Mouse (Mus musculus) neural tube, embryonic 13.5 days (tissue): ENCODE measurements at regions not wholly inside any gene's neighbourhood (a gene's known extent, or its start where the extent isn't known, plus 50 kb on each side); places are given as distances from the start of the nearest gene placed in this dataset.

Experiments used
- ATAC-seq: fragments of 200-750 bp; cut with Nextera tagmentation; 2 replicates; pipeline ENCODE4 v1.8.0; 2017; ENCODE audit warnings: low read depth, mild to moderate bottlenecking, moderate TSS enrichment, moderate library complexity
- H3K27ac ChIP-seq: fragments of 300-500 bp; sonication (generic); replicated peaks from 2 replicates; pipeline ENCODE4 v1.5.1; 2015; ENCODE audit warnings: moderate library complexity, mild to moderate bottlenecking, inconsistent platforms
- H3K27me3 ChIP-seq: fragments of 300-500 bp; sonication (generic); 2 replicates; pipeline ENCODE4 v1.6.1; 2015; ENCODE audit warnings: mild to moderate bottlenecking, inconsistent platforms
- H3K36me3 ChIP-seq: fragments of 300-500 bp; sonication (generic); 2 replicates; pipeline ENCODE4 v1.6.1; 2015; ENCODE audit warnings: mild to moderate bottlenecking, inconsistent platforms
- H3K4me1 ChIP-seq: fragments of 300-500 bp; sonication (generic); replicated peaks from 2 replicates; pipeline ENCODE4 v1.6.1; 2015; ENCODE audit warnings: inconsistent platforms
- H3K4me2 ChIP-seq: fragments of 300-500 bp; sonication (generic); 2 replicates; pipeline ENCODE4 v1.6.1; 2015; ENCODE audit warnings: inconsistent platforms, mild to moderate bottlenecking, moderate library complexity
- H3K4me3 ChIP-seq: fragments of 300-500 bp; sonication (generic); 2 replicates; pipeline ENCODE4 v1.5.1; 2015; ENCODE audit warnings: mild to moderate bottlenecking, inconsistent platforms
- H3K9ac ChIP-seq: fragments of 300-500 bp; sonication (generic); 2 replicates; pipeline ENCODE4 v1.6.1; 2015; ENCODE audit warnings: moderate library complexity, mild to moderate bottlenecking, inconsistent platforms
- H3K9me3 ChIP-seq: fragments of 300-500 bp; sonication (generic); 2 replicates; pipeline ENCODE4 v1.6.1; 2016; ENCODE audit warnings: inconsistent platforms
- WGBS: fragments of 180-500 bp; shearing (Covaris S2); methylation state at CpG from one replicate; pipeline ENCODE4 v1.1.7; 2015; 5-methylcytosine and 5-hydroxymethylcytosine counted together

DNA sequence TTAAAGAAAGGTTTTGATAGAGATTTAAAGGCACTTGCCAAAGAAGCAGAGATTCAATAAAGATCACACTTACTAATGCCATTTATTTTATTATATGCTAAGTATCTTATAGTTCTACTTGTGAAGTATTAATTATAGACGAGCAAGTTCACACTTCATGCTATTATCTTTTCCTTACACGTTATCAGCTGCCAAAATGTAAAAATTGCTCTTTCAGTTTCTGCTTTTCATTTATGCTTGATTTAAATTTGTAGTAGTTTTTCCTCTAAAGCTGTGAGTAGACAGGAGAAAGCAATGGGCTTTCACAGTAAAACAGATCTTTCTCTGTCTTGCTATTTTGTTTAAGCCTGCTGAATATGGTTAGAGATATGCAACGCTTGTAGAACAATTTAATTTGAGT lies 125.9 kb upstream of the Cdkn2b start:
- no peak overlapping the region for H3K9ac ChIP-seq
- H3K4me1 ChIP-seq: no peaks in the 10 kb centered on the region
- no peak overlapping the region for H3K4me2 ChIP-seq
- H3K9me3 ChIP-seq: no peaks in the 10 kb centered on the region
- no peak overlapping the region for H3K4me3 ChIP-seq
- no peak overlapping the region for H3K27ac ChIP-seq
- no peaks in the 10 kb centered on the region for H3K36me3 ChIP-seq
- no peak for ATAC-seq
- no peaks in the 10 kb centered on the region for H3K27me3 ChIP-seq
- WGBS: 96% methylated on average over 3 of the region's 3 CpGs

DNA sequence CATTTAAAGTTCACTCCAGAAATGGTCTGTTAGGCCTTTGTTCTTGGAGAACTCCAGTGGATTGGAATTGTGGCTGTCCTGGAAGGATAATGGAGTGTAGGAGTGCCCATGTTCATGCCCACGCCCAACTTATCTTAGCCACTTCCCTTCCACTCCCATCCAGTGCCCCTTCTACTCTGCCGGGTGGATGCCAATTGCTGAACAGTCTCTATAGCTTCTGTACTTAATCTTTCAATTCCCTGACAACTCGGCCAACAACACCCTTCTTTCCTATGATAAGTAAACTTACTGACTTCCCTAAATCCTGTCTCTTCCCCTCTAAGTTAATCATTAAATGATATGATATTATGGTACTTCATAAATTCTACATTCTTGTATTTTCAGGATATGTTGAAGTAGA lies 123.3 kb upstream of the Cdkn2b start:
- Histone ChIP-seq H3K9me3 (no peaks in the 10 kb centered on the region), H3K4me2 (no peak overlapping the region), H3K27ac (no peak overlapping the region), H3K27me3 (no peaks in the 10 kb centered on the region), H3K4me3 (no peak overlapping the region), H3K36me3 (no peaks in the 10 kb centered on the region), H3K9ac (no peak overlapping the region), H3K4me1 (no peaks in the 10 kb centered on the region)
- no peak for ATAC-seq
- 82% methylated on average over 3 of the region's 3 CpGs for WGBS

DNA sequence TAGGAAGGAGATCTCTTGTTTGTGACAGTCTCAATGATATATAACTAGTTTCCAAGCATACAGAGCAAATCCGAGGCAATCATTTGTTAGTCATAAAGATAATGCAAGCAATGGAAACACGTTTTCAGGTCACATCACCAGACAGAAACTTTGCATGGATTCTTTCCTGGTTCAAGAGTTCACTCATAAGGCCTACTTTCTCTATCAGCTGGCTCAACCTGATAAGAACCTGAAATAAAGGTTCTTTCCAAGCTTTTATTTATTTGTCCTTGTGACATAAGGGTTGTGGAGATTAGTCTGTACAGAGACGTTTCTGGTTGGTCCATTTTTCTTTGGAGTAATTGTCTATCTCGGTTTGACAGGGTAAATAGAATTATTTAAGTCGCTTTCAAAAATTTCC lies 122.7 kb upstream of the Cdkn2b start:
- Histone ChIP-seq H3K9me3 (no peaks in the 10 kb centered on the region), H3K4me1 (no peaks in the 10 kb centered on the region), H3K27me3 (no peaks in the 10 kb centered on the region), H3K36me3 (no peaks in the 10 kb centered on the region), H3K4me3 (no peak overlapping the region), H3K27ac (no peak overlapping the region), H3K4me2 (no peak overlapping the region), H3K9ac (no peak overlapping the region)
- WGBS: 72% methylated on average over 5 of the region's 5 CpGs
- no peak for ATAC-seq

DNA sequence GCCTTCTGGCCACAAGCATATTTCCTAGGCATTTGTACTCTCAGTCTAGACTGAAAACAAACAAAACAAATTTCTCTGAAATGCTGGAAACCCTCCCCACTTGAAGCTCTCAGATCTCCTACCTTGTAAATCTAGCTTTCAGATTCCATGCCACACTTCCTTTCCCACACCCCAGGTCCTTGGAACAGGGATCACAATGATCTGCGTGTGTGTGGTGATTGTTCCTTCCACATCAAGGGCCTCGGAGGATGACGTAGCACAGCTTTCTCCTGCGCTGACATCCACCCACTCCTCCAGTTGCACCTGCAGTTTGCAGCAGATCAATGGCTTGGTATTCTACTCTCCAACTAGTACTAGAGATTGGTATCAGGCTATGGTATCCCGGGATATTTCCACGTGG lies 120.7 kb upstream of the Cdkn2b start:
- 78% methylated on average over 6 of the region's 6 CpGs for WGBS
- H3K9me3 ChIP-seq: no peaks in the 10 kb centered on the region
- no peak overlapping the region for H3K4me2 ChIP-seq
- H3K4me3 ChIP-seq: no peak overlapping the region
- no peak overlapping the region for H3K9ac ChIP-seq
- H3K4me1 ChIP-seq: no peaks in the 10 kb centered on the region
- no peaks in the 10 kb centered on the region for H3K36me3 ChIP-seq
- ATAC-seq: no peak
- no peaks in the 10 kb centered on the region for H3K27me3 ChIP-seq
- H3K27ac ChIP-seq: no peak overlapping the region

DNA sequence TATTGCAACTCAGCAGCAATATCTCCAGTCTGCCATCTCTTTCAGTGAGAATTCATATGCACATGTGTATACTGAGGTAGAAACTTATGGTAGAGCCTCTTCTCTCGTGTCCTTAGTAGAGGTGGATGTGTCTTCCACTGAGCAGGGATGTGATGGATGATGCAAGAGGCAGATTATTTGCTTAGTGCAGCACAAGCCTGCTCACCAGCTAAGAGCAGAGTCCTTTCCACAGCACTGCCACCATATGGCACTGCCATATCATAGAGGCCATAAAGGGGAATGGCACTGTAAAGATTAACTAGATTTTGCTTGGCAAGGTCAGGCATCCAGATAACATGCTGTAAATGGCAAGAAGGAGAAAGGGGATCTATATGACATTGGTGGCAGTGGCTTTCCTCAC lies 117.6 kb upstream of the Cdkn2b start:
- Histone ChIP-seq H3K4me3 (no peak overlapping the region), H3K4me1 (no peaks in the 10 kb centered on the region), H3K9me3 (no peaks in the 10 kb centered on the region), H3K27me3 (no peaks in the 10 kb centered on the region), H3K36me3 (no peaks in the 10 kb centered on the region), H3K27ac (no peak overlapping the region), H3K9ac (no peak overlapping the region), H3K4me2 (no peak overlapping the region)
- 85% methylated on average over 1 of the region's 1 CpGs for WGBS
- no peak for ATAC-seq

DNA sequence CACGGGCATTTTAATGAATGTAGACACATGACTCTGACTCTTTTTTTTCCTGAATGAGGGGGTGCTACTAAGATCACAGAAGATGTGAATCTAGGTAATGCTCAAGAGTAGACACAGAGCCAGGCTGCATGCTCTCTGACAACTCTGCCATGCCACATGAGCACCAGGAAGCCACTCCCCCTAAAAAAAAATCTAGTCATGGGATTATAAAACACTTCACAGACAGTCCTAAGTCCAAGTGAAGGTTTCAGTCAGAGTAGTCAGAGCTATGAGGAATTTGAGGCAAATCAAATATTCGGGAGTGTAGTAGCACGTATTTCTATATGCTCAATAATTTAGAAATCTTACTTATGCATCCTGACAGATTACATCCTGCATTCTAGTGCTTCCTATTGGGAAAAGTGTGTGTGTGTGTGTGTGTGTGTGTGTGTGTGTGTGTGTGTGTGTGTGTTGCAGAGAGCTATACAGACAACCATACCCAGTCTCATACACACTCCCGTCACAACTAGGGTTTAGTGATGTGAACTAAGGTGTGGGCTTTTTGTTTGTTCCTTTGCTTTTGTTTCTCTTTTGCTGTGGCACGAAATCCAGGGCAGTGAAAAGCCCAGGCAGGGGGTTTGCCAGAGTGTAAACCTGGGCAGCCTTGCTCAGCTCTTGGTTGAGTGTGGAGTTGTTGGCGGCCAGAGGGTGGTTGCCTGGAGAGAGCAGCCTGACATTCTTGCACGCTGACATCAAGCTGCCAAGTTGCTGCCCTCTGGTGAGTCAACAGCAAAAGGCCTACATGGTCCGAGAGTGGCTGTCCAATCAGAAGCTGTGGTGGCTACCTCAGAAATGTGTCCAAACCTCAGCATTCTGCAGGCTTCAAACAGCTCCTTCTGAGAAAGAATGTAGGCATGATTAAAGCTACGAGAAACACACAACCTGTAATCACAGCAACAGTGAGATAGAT lies 116.8 kb upstream of the Cdkn2b start:
- H3K4me3 ChIP-seq: no peak overlapping the region
- no peaks in the 10 kb centered on the region for H3K27me3 ChIP-seq
- H3K27ac ChIP-seq: no peak overlapping the region
- H3K9ac ChIP-seq: no peak overlapping the region
- 56% methylated on average over 9 of the region's 9 CpGs for WGBS
- H3K9me3 ChIP-seq: no peaks in the 10 kb centered on the region
- H3K4me2 ChIP-seq: no peak overlapping the region
- ATAC-seq: peak; percentile 36; the same call in 1 of the 2 replicates
- no peaks in the 10 kb centered on the region for H3K36me3 ChIP-seq
- no peaks in the 10 kb centered on the region for H3K4me1 ChIP-seq

DNA sequence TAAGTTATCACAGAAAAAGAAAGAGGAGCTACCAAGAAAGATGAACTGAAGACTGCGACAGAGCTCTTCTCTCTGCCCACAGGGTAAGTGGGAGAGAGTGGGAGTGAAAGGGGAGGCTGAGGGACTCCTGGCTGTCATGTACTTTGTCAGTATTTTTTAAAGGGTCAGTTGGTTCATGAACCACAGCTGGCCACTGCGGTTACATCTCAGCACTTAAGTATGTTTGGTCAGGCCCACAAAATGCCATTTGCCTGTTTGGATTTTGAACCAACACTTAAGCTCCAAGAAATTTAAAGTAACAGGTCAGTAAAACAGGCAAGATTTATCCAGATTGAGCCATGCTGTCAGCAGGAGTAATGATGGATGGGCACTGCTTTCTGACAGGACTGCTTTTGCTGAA lies 115.1 kb upstream of the Cdkn2b start:
- no peak overlapping the region for H3K4me2 ChIP-seq
- H3K9ac ChIP-seq: no peak overlapping the region
- no peaks in the 10 kb centered on the region for H3K27me3 ChIP-seq
- ATAC-seq: no peak
- no peaks in the 10 kb centered on the region for H3K4me1 ChIP-seq
- H3K4me3 ChIP-seq: no peak overlapping the region
- H3K36me3 ChIP-seq: no peaks in the 10 kb centered on the region
- H3K9me3 ChIP-seq: no peaks in the 10 kb centered on the region
- 81% methylated on average over 2 of the region's 2 CpGs for WGBS
- no peak overlapping the region for H3K27ac ChIP-seq

DNA sequence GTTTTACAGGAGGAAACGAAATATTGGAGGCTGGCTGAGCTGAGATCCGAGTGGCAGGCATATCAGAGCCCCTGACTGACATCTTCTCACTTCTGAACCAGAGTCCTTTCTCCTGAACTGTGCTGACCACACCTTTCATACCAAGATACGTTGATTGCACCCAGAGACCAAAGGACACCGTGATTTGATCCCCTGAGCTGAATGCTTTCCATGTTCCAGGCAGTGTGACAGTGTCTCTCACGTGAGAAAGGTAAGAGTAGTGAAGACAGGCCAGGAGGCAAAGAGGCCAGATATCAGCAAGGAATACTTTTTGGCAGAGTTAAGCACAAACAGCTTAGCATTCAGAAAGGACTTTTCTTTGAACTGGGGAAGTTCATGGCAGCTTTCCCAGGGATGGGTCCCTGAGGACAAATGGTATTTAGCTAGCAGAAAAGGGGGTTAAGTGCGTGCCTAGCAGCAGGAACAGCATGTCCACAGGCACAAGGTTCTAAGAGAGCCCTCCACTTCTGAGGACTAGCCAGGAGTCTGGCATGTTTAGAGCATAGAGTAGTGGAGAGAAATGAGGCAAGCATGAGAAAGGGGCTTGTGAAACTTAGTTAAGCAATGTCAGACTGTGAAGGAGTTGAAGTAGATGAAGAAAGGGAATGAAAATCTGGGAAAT lies 111.0 kb upstream of the Cdkn2b start:
- Histone ChIP-seq H3K36me3 (no peaks in the 10 kb centered on the region), H3K27me3 (no peaks in the 10 kb centered on the region), H3K27ac (no peak overlapping the region), H3K9ac (no peak overlapping the region), H3K4me1 (no peaks in the 10 kb centered on the region), H3K4me3 (no peak overlapping the region), H3K4me2 (no peak overlapping the region), H3K9me3 (no peaks in the 10 kb centered on the region)
- ATAC-seq: no peak
- 67% methylated on average over 6 of the region's 6 CpGs for WGBS

DNA sequence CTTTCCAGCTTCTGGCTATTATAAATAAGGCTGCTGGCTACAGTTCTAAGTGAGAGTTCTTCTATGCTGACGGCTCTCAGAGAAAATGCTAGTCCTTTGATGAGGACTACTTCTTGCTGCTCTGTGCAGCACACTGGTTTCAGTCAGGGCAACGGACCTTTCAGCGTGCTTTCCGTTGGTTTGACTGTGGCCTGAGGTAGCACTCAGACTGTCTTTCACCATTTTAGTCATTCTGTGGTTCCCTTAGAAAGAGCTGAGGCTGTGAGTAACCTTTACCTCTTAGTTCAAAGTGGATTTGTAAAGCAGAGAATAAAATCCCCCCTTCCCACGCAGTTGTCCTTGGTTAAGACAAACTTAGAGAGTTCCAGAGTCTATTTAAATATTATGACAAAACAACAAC lies 110.0 kb upstream of the Cdkn2b start:
- no peak for ATAC-seq
- no peaks in the 10 kb centered on the region for H3K9me3 ChIP-seq
- H3K27me3 ChIP-seq: no peaks in the 10 kb centered on the region
- H3K4me1 ChIP-seq: no peaks in the 10 kb centered on the region
- no peak overlapping the region for H3K27ac ChIP-seq
- H3K4me2 ChIP-seq: no peak overlapping the region
- 93% methylated on average over 5 of the region's 5 CpGs for WGBS
- no peaks in the 10 kb centered on the region for H3K36me3 ChIP-seq
- no peak overlapping the region for H3K9ac ChIP-seq
- no peak overlapping the region for H3K4me3 ChIP-seq

DNA sequence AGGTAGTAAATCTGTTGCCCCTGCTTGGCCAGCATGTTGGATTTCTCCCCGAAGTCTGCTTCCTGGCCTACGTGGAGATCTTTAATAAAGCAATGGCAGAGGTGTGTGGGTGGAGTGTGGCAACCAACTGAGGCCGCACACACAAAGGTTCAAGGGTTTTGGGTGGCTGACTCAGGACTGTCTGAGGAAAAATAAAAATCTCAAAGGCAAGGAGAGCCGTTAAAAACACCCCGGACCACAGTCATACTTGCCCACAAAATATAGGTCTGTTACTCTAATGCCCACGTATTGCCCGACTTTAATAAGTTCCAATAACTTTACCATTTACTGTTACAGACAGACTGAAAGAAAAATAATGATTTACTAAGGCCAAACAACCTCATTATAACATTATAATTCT lies 108.7 kb upstream of the Cdkn2b start:
- Histone ChIP-seq H3K4me3 (no peak overlapping the region), H3K27me3 (no peaks in the 10 kb centered on the region), H3K4me1 (no peaks in the 10 kb centered on the region), H3K27ac (no peak overlapping the region), H3K4me2 (no peak overlapping the region), H3K36me3 (no peaks in the 10 kb centered on the region), H3K9me3 (no peaks in the 10 kb centered on the region), H3K9ac (no peak overlapping the region)
- ATAC-seq: no peak
- WGBS: 90% methylated on average over 7 of the region's 7 CpGs

DNA sequence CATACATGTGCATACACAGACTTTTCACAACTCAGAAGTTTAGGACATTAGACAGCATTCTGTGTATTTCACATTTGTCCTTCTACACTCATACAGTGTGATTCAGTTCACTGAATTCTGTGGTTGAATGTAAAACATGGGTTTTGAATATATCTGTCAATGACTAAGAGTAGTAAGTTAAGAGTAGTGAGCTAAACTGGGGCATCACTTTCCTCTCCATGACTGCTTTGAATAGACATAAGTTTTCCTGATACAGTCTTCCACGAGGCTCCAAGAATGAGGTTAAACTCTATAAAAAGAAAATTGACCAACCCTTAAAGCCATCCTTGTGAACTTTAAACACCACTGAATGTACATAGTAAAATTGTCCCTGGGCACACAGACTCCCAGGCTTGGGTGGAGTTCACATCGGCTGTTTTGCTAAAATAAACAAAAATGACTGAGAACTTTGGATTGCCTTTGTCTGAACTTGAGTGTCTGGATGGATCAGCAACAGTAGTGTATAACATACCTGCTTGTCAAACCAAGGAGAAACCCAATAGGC lies 94.9 kb upstream of the Cdkn2b start:
- 76% methylated on average over 2 of the region's 2 CpGs for WGBS
- H3K27me3 ChIP-seq: no peaks in the 10 kb centered on the region
- no peak for ATAC-seq
- H3K9me3 ChIP-seq: no peaks in the 10 kb centered on the region
- H3K27ac ChIP-seq: no peak overlapping the region
- no peak overlapping the region for H3K4me3 ChIP-seq
- no peak overlapping the region for H3K4me2 ChIP-seq
- H3K4me1 ChIP-seq: no peaks in the 10 kb centered on the region
- H3K36me3 ChIP-seq: no peaks in the 10 kb centered on the region
- H3K9ac ChIP-seq: no peak overlapping the region

DNA sequence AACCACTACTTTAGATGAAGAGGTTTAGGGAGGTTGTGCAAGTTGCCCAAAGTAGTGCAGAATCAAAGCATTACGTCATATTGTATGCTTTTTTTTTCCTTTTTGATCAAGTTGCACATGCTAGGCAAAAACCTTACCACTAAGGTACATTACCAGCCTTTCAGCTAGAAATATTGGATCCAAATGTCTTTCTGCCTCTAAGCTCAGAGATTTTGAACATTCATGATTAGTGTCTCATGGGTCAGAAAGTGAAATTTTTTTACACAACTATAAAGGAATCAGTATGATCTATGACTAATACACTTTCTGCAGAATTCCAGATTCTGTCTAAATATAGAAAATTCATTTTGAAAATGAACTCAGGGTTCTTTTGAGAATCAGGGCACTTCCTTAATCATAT lies 92.3 kb upstream of the Cdkn2b start:
- Histone ChIP-seq H3K27me3 (no peaks in the 10 kb centered on the region), H3K27ac (no peak overlapping the region), H3K9me3 (no peaks in the 10 kb centered on the region), H3K36me3 (no peaks in the 10 kb centered on the region), H3K9ac (no peak overlapping the region), H3K4me3 (no peak overlapping the region), H3K4me1 (no peaks in the 10 kb centered on the region), H3K4me2 (no peak overlapping the region)
- WGBS: 92% methylated on average over 1 of the region's 1 CpGs
- ATAC-seq: no peak
